Mouse (Mus musculus) CD4-positive, CD25-positive, alpha-beta regulatory T cell, adult 4 months (primary cell): Measurements from ENCODE around the gene Klf1. TPM values are rescaled to one million over a fixed set of nuclear protein-coding genes. Genes with fewer than 3 reads are reported as not detected.
"Not testable (repeated sequence)": the region's sequence is repeated elsewhere in the genome, so short reads cannot be mapped to it uniquely, and the experiment has no call there.

Experiments
- ATAC-seq: one replicate; pipeline ENCODE4 v1.8.0; 2017
- polyA plus RNA-seq, 2 experiments: library from polyadenylated mRNA; unstranded; fragments of 100-300 nt; shearing (Covaris generic); gene quantifications; one replicate each; pipeline ENCODE4 v1.2.1; 2017

The Klf1 gene
- polyA plus RNA-seq, 2 experiments from 2014 or later, result 0.22 TPM; not detected in 1

DNA sequence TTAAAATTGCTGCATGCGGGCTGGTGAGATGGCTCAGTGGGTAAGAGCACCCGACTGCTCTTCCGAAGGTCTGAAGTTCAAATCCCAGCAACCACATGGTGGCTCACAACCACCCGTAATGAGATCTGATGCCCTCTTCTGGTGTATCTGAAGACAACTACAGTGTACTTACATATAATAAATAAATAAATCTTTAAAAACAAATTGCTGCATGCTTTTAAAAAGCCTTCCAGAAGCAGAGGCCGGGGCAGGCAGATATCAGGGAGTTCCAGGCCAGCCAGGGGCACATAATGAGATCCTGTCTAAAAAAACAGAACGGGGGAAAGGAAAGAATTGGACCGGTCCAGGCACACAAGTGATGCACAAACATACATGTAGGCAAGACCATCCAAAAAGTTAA lies 6.3 kb downstream of the Klf1 start:
- not testable (repeated sequence) for ATAC-seq

DNA sequence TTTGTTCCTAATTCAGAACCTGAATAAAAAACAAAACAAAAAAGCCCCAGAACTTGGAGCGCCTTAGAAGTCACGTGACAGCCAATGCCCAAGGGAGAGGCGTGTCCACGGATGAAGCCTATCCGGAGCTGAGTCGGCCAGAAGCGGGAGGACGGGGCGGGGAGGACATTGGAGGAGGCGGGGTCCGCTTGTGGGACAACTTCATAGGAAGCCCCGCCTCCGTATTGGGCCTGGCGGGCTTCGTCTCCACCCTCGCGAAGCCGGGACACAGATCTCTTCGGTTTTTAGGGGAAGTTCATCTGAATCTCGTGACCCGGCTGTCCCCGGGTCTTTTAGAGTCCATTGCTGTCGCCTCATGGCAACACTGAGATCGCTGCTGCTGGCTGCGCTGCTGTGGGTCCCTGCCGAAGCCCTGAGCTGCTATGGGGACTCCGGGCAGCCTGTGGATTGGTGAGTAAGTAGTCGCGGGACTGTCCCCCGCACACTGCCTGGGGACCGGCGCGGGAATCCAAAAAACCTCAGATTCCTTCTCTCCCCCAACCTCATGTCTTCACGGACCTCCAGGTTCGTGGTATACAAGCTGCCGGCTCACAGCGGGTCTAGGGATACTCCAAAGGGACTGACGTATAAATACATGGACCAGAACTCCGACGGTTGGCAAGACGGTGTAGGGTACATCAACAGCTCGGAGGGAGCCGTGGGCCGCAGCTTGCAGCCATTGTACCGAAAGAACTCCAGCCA lies 6.9 kb downstream of the Klf1 start, which contains the start of gene Dnase2a:
TSS of gene Dnase2a (plus strand) at position 140 of the 741 bp plus-strand sequence.
- ATAC-seq, result peak; percentile 87

DNA sequence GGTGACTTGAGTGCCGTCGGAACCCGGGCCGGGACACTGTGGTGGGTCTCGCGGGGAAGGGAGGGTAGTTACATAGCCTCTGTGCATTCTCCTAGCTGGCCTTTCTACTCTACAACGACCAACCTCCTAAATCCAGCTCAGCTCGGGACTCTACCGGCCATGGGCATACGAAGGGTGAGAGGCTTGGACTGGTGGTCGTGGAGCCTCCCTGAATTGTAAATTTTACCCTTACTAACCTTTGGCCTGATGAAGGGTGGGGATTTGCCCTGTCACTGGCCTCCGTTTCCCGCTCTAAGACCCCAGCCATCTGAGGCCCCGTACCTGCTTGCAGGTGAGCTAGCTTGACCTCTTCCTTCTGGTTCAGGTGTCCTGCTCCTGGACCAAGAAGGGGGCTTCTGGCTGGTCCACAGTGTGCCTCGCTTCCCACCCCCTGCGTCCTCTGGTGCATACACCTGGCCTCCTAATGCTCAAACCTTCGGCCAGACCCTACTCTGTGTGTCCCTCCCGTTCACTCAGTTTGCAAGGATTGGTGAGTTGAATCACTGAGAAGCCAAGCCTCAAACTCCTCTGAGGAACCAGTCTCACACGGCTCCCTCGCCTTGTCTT lies 7.5 kb downstream of the Klf1 start:
- ATAC-seq, result no peak

DNA sequence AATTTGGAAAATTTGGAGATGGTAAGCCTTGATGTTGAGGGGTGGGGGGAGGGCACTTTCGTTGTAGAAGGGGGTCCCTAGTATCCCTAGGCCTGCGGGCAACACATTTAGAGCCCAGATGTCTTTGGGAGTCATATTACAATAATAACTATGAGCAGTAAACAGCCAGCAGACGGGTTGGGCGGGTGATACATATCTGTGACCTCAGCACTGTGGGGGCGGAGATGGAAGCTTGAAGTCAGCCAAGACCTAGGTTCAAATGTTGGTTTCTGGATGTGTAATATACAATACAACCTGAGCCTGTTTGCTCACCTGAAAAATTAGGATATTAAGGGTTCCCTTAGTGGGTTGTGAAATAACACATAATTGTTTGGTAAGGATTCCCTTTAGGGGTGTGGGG lies 8.2 kb downstream of the Klf1 start:
- ATAC-seq, result no peak

DNA sequence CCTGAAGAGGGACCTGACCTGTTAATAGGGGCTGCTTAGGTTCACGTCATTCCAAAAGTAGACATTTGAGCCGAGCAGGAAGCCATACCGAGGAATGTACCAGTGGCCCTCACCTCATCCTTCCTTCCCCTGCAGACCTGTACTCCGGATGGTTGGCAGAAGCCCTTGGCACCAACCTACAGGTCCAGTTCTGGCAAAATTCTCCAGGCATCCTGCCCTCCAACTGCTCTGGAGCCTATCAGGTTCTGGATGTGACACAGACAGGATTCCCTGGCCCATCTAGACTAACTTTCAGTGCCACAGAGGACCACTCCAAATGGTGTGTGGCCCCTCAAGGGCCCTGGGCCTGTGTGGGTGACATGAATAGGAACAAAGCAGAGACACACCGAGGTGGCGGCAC lies 8.8 kb downstream of the Klf1 start:
- no peak for ATAC-seq

DNA sequence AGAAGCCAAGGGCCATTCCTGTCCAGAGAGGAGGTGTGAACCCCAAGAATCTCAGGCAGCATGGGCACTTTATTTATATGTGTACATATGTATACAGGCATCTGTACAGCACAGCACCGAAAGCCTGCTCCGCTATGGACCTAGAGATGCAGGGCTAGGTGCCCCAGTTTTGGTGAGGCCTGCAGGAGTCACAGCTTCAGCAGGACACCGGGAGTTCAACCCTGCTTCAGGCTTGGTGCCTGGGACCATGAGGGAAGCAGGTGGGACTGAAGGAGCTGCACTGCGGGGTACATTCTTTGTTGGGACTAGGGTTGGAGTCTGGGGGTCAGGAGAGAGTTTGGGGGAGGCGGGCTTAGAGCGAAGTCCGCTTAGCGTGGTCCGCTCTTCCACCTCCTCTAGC lies 10.1 kb downstream of the Klf1 start:
- ATAC-seq, result no peak

DNA sequence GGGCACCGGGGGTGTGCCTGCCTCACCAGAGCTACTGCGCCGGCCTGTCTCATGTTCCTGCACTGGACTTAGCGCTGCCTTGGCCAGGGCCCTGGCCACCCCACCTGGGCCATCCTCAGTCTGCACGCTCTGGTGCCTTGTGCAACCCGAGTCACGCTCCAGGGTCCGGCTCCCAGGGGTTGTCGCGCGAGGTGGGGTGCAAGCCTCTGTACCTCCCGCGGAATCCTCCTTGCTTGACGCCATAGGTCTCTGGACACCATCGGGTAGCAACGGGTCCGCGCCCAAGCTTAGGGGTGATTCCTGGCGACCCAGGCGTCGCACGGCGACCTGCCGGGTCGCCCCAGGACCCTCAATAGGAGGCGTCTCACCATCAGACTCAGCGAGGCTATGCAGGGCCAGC lies 10.7 kb downstream of the Klf1 start:
- no peak for ATAC-seq

DNA sequence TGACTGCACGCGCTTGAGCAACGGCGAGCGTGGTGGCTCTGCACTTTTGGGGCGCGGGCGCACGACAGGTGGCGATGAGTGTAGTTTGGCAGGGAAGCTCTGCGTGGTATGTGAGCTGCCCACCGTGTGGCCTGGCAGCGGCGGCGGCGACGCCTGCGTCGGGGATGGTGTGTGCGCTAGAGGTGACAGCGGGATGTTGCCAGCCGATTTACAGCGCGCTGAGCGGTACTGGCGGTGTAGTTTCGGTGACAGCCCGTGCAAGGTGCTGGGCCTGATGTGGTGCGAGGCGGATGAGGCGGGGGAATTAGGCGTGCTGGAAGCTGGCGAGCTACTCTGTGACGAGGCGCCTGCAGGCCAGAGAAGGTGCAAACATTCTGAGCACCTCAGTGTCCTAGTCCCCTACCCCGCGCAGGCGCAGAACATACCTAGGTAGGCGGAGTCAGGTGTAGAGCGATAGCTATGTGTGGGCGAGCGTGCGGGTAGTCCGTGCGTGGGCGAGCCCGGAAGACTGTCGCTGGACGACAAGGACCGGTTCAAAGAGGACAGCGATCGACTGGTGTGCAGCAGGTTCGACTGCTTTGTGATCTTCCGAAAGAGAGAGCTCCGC lies 11.3 kb downstream of the Klf1 start:
- peak; percentile 74 for ATAC-seq

DNA sequence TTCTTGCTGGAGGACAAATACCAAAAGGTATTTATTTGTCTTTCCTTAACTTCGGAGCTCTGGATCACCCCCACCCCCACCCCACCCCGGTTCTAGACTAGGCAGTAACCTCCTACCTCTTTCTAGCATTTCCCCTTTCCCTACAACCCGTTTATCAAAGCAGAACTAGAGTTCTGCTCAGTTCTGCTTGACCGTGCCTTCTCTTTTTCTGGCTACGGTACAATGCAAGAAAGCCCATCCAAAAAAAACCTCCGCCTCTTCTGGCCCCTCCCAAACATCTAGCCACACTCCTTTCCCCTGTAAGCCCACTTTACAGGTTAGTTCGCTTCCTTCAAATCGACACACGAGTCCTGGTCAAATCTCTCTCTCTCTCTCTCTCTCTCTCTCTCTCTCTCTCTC lies 11.8 kb downstream of the Klf1 start:
- ATAC-seq, result no peak

DNA sequence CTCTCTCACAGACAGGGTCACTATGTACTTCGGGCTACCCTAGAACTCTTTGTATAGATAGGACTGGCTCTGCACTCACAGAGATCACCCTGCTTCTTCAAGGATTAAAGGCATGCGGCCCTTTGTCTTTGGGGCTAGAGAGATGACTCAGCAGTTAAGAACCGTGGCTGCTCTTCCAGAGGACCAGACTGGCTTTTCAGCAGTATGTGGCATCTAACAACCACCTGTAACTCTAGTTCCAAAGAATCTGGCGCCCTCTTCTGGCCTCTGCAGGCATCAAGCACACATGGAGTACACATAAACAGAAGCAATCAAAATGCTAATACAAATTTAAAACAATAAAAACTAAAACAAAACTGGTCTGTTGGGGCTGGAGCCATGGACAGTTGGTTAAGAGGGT lies 12.2 kb downstream of the Klf1 start:
- ATAC-seq, result no peak

DNA sequence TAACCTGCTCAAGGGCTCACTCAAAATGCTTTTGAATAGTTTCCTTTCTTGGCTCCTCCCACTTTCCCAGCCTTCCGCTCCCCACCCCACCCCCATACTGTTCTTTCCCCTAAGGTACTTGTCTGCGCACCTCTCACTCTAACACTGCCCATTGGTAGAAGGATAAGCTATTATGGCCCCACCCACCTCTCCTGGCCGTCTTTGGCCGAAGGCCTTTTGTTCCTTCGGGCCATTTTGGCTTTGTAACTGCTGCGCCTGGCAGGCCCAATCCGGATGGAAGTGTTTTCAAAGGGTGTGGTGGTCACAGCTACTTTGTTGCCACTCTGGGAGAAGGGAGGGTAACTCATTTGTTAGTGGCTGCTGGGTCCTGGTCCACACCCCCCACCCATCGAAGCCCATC lies 13.5 kb downstream of the Klf1 start:
- ATAC-seq, result no peak

DNA sequence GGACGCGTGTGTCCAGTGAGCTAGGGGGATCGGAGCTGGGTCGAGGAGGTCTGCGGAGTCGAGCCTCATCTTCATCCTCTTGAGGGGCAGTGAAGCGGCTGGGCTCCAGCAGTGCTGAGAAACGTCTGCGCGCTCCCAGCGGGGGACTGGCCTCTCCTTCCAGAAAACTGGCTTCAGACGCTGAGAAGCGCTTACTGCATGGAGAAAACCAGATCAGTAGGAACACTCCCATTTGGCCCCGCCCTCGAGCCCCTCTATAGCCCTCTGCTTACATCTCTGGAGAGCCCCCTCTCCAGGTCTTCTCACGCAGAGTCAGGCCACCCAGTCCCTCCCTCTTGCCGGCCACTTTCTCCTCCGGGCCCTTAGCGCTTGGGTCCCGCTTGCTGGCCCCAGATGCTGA lies 16.1 kb downstream of the Klf1 start:
- ATAC-seq, result no peak

DNA sequence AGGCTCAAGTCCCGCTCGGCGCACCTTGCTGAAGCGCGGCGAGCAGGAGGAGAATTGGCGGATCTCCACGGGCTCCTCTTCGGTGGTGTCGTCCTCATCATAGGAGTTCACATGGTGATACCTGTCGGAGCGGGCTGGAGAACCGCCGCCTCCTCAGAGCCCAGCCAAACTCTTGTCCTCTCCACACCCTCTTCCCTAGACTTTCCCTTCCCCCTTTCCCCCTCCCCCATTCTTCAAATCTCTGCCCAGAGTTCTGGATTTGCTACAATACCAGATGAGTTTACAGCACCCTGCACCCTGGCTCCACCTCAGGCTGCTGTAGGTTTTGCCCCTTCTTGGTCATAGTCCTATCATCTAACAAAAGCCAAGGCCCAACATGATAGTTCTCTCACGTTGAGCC lies 16.9 kb downstream of the Klf1 start:
- ATAC-seq, result no peak

DNA sequence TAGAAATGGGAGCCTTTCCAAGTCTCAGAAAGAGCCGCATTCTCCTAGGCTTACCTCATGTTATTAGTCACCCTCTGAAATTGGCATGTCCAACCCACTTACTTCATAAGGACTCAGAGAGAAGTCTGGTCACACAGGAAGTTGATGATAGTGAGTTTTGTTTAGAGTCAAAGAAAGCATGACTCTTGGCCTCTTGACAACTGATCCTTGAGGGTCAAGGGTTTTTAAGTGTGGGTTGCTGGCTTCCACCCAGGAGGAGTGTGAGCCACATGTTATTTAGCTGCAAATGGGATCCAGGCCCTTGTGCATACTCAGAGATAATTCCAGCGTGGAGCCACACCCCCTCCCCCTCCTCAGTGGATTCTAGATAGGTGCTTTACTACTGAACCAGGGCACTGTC lies 19.9 kb downstream of the Klf1 start:
- ATAC-seq, result no peak

DNA sequence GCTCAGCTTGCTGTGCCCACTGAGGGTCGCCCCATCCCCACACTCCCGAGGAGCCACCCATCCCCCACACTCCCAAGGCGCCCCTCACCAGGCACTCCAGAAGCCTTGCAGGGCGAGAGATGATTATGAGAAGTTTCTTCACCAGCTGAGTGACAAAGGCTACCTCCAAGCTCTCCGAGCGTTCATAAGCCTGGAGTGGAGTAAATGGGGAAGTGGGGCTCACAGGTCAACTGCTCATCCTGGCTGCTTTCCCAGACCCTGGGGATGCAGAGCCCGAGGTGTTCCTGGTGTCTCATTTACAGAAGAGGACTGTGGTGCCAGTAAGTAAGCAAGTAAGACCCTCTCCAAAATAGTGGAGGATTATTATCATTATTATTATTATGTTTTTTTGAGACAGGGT lies 23.8 kb downstream of the Klf1 start:
- ATAC-seq, result no peak

DNA sequence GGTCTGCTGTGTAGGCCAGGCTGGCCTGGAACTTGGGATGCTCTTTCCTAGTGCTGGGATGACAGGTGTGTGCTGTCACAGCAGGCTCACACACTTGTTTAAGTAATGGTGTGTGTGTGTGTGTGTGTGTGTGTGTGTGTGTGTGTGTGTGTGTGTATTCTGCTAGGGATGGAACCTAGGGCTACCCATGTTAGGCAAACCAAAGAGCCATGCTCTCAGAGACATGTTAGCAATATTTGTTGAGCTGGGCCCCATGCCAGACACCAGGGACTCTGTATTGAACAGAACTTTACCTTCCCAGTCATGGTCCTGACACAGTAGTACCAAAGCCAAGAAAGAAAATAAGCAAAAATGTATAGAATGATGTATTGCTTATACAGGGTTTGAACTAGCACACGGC lies 25.8 kb downstream of the Klf1 start:
- no peak for ATAC-seq

DNA sequence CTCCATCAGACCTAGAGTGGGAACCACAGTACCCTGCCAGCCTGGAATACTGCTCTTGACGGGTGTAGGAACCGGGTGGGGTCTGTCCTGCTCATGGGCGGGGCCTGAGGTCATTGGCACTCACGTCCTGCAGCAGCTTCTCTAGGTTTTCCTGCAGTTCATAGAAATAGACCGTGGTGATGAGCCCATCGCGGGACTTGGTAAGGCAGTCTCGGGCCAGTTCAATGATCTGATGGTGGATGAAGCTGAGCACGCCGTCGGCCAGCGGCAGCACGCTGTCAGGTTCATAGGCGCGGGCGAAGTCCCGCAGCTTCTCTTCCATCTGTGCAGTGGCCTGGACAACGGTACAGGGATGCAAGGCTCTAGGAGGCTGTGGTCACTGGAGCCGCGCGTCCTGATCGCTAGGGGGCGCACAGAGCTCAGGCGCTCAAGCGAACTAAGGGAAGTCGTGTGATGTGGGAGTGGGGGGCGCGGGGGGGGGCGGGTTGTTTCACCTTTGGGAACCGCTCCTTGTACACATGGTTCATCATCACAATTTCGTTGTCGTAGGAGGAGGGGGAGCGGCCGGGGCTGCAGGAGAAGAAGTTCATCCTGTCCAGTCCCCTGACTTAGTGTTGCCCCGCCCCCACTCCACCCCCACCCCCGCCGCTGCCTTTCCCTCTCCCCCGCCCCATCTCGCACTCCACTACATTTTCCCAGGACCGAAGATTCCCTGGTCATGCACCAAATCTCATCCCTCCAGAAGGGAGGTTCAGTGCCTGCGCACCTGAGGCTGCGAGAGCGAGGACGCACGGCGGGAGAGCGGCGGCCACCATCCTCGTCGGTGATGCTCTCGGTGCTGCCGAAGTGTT lies 27.0 kb downstream of the Klf1 start:
- peak; percentile 51 for ATAC-seq

DNA sequence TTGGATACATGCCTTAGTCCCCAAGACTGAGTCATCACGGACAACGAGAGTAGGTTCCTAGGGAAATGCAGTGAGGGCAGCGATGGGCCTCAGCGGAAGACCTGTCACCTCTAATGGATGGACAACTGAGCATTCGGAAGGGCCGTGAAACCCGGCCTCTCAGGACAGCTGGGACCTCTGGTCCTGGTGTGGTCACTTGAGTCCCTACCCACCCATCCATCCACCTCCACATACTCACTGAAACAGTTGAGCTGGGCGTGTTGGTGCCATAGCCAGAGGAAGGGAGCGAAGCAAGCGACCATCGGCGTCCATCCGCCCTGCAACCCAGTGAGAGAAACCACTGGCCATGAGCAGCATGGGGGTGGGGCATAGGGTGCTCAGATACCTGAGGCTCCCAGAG lies 28.9 kb downstream of the Klf1 start:
- no peak for ATAC-seq

DNA sequence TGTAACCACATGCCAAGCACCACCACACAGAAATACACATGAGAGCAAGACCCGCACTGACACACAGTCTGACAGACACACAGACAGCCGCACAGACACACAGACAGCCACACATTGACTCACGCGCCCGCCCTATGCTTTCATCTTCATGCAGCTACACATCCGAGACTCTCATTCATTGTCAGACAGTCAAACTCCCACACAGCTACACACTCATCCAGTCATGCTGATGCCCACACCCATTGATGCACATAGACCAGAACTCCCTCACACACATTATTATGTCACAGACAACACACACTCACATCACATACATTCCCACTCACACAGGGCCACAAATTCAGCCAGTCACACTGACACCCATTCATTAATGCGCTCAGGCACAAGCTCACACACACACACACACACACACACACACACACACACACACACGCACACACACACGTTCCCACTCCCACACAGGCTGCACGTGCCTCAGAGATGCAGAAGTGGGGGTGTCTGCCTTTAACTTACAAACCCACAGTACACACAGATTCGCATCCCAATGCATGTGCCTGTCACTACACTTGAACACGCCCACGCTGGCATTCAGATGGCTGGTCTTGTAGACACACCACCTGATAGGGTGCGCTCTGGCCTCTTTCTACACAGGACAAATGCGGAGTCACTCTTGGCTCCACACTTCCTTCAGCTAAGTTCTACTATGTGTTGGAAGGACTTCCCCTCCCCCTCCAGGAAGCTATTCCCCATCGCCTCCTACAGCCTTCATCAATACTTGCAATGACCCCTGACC lies 32.2 kb downstream of the Klf1 start:
- ATAC-seq, result no peak

DNA sequence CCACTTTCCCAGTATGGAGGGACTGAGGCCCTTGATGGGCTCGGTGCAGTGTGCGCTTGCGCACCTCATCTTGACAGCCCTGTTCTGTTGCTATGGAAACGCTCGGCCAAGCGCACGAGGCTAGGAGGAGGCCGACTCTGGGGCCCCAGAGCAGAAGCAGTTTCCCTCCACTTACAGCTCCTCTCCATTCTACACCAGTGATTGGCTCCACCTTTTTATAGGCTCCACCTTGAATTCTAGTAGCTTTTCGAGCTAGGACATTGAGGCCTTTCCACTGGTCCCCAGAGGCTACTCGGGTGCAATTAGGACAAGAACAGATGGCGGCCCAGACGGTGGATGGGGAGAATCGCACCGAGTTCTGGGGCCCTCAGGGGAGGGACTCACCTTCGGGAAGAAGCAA lies 33.1 kb downstream of the Klf1 start:
- no peak for ATAC-seq

DNA sequence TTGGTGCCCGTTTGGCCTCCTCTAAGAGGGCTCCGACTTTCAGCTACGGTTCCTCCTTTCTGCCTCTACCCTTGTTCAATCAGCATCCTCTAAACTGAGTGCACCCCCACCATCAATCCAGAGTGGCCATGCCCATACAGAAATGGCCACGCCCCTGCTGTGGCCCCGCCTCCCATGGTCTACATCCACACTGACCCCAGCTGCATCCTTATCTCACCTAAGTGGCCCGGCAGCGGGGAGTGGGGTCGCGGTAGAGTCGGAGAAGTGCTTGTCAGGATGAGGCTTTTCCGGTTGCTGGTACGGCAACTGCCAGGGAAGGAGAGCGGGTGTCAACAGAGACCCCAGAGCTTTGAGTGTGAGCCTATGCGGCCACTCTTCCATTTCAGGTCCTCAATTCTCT lies 33.8 kb downstream of the Klf1 start:
- no peak for ATAC-seq
